Mouse (Mus musculus) ES-E14 (cell line): ENCODE results near the gene Cap2.

ENCODE experiments used
- HCFC1 ChIP-seq: IDR thresholded peaks from 2 replicates; pipeline ENCODE4 v1.6.1; 2012; ENCODE audit warnings: low read length, inconsistent platforms, borderline replicate concordance; ENCODE audit not compliant: insufficient read depth
- MAFK ChIP-seq: IDR thresholded peaks from 2 replicates; pipeline ENCODE4 v1.6.1; 2014; ENCODE audit warnings: mild to moderate bottlenecking, low read depth, low read length, inconsistent platforms; ENCODE audit not compliant: insufficient read depth
- ZC3H11A ChIP-seq: IDR thresholded peaks from 2 replicates; pipeline ENCODE4 v1.6.1; 2012; ENCODE audit warnings: low read depth, mild to moderate bottlenecking, inconsistent platforms, low read length, borderline replicate concordance
- ZNF384 ChIP-seq: IDR thresholded peaks from 2 replicates; pipeline ENCODE4 v1.6.1; 2012; ENCODE audit warnings: low read depth, low read length, inconsistent platforms

DNA sequence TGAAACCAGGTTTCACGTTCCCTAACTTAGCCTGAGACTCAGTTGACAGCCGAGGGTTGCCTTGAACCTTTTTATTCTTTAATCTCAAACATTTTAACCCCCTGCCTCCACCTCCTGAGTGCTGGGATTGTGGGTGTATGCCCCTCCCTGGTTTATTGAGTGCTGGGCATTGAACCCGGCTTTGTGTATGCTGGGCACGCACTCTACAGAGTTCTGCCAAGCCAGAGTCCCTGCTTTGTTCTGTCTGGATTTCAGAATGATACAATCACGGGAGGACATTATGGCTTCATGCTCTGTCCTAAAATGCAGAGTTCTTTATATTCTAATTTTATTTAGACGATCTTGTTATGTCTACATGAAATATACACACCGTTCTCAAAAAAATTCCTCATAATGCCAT lies 41.1 kb downstream of the Cap2 start:
- TF ChIP-seq HCFC1 = no peak
- TF ChIP-seq MAFK = no peak
- TF ChIP-seq ZC3H11A = no peak
- TF ChIP-seq ZNF384 = no peak
